ENCODE assay signal across 16 mouse cellular contexts in genomic region chr13:112318124-112318523, GRCm38 (mm10). TPM values are rescaled to one million over a fixed set of nuclear protein-coding genes. Genes with fewer than 3 reads are reported as not detected.
A peak's percentile ranks its signal among the peaks of the same experiment; 100 is the strongest.
DNase-seq lines count a peak whose midpoint lies in the region; ATAC-seq lines count a peak whose summit lies in the region.
"Had no signal": no experiment of that assay in that cellular context is flagged by ENCODE, and none has a peak within 500 bp of the region (broad histone marks: within the 10 kb centered on the region; RNA-seq: fewer than 3 reads in every experiment).

No protein-coding gene starts in this region.

- no peaks in the 10 kb centered on the region for H3K9me3 ChIP-seq in midbrain, embryonic 13.5 days
- H3K9me3 ChIP-seq: forebrain, embryonic 12.5 days; intestine, embryonic 15.5 days; limb, embryonic 13.5 days; lung, embryonic 15.5 days had no signal

- no peaks in the 10 kb centered on the region for H3K36me3 ChIP-seq in midbrain, embryonic 13.5 days
- H3K36me3 ChIP-seq: embryonic facial prominence, embryonic 10.5 days; forebrain, embryonic 12.5 days; intestine, embryonic 15.5 days; limb, embryonic 13.5 days; lung, embryonic 15.5 days had no signal

- H3K4me2 ChIP-seq in midbrain, embryonic 13.5 days (replicated peaks): no peak overlapping the region
- H3K4me2 ChIP-seq: forebrain, embryonic 12.5 days; intestine, embryonic 15.5 days; limb, embryonic 13.5 days; lung, embryonic 15.5 days had no signal

- H3K27ac ChIP-seq in midbrain, embryonic 13.5 days: no peak overlapping the region
- H3K27ac ChIP-seq: embryonic facial prominence, embryonic 10.5 days; forebrain, embryonic 12.5 days; intestine, embryonic 15.5 days; limb, embryonic 13.5 days; lung, embryonic 15.5 days had no signal

- H3K4me1 ChIP-seq in midbrain, embryonic 13.5 days (replicated peaks): 0 out of 2 replicates have a peak, but pooled peaks cover 5% of the 10 kb centered on the region
- H3K4me1 ChIP-seq: intestine, embryonic 15.5 days; lung, embryonic 15.5 days had no signal

- no peak overlapping the region for H3K4me3 ChIP-seq in midbrain, embryonic 13.5 days (replicated peaks)
- H3K4me3 ChIP-seq: embryonic facial prominence, embryonic 10.5 days; forebrain, embryonic 12.5 days; intestine, embryonic 15.5 days; limb, embryonic 13.5 days; lung, embryonic 15.5 days had no signal

- ATAC-seq in midbrain, embryonic 13.5 days: no peak
- ATAC-seq: intestine, embryonic 15.5 days had no signal

- H3K9ac ChIP-seq in midbrain, embryonic 13.5 days (replicated peaks): no peak overlapping the region
- H3K9ac ChIP-seq: forebrain, embryonic 12.5 days; intestine, embryonic 15.5 days; limb, embryonic 13.5 days; lung, embryonic 15.5 days had no signal

- WGBS in midbrain, embryonic 13.5 days: 88% methylated on average over 8 of the region's 8 CpGs

- peak; percentile 81 for DNase-seq in 3134 (ENCODE audit: extremely low read depth, insufficient read length, low spot score)
- DNase-seq in 3T3-L1 (ENCODE audit: low read depth, low spot score): peak; percentile 87
- DNase-seq in adrenal gland, adult 8-10 months: peak; percentile 69
- peak; percentile 19 to 76 for DNase-seq in left cerebral cortex, adult 8-10 months (ENCODE audit: low spot score in 2 of 2)
- no peak for DNase-seq in cerebellum, postnatal 4 days (ENCODE audit: low spot score in 2 of 2)
- no peak for DNase-seq in ovary, postnatal 10 days (ENCODE audit: low spot score)
- DNase-seq: cerebellum, adult 9-10 months; gastrocnemius, postnatal 25 days; kidney, postnatal 25 days had no signal

- H3K27me3 ChIP-seq in midbrain, embryonic 13.5 days: no peaks in the 10 kb centered on the region
- H3K27me3 ChIP-seq: forebrain, embryonic 12.5 days; intestine, embryonic 15.5 days; limb, embryonic 13.5 days; lung, embryonic 15.5 days had no signal

RNA-seq across cellular contexts. Expression of gene Ankrd55, which starts 29.9 kb away (rescaled TPM):
- total RNA-seq in adrenal gland, adult 8-10 months (2022): 1 to 10 TPM; 2.0 to 4.1 (median 2.9) TPM
- total RNA-seq in left cerebral cortex, adult 8-10 months (2022): 1 to 10 TPM; 3.9 to 5.8 (median 5.0) TPM
- 3.6 and 3.9 TPM in 2 replicates for polyA plus RNA-seq in midbrain, embryonic 13.5 days (2015; fragmentation: Nextera tagmentation; extraction: Ambion mirVana)
- total RNA-seq: gastrocnemius, postnatal 25 days; megakaryocyte-erythroid progenitor cell, adult 5-6 weeks had no signal
- polyA plus RNA-seq: lung, embryonic 15.5 days had no signal

Comparison
In these comparisons a context has a peak if more than half of its experiments do, and no peak if none do; other contexts are left out.
1. DNase-seq: peak in 3134 (single experiment), 3T3-L1 (single experiment), adrenal gland, adult 8-10 months (single experiment) and left cerebral cortex, adult 8-10 months (2 of 2); none in cerebellum, postnatal 4 days (0 of 2) and ovary, postnatal 10 days (single experiment).